Mouse (Mus musculus) liver, adult 2 months (tissue): Measurements from ENCODE around the gene Stk24. TPM values are rescaled to one million over a fixed set of nuclear protein-coding genes. Genes with fewer than 3 reads are reported as not detected.

Source experiments
- DNase-seq: peaks from one replicate; pipeline ENCODE4 v3.0.0-alpha.2; 2011; ENCODE audit warnings: low read depth, low spot score; ENCODE audit errors: extremely low read depth
- H3K27ac ChIP-seq: fragments of 200-500 bp; replicated peaks from 2 replicates; pipeline ENCODE4 v1.5.1; 2012; ENCODE audit warnings: low read depth, mild to moderate bottlenecking, control low read depth, inconsistent platforms, low read length; ENCODE audit not compliant: insufficient read depth
- H3K27me3 ChIP-seq: fragments of 200-500 bp; 2 replicates; pipeline ENCODE4 v1.6.1; 2012; ENCODE audit warnings: mild to moderate bottlenecking, moderate library complexity, low read length, inconsistent platforms; ENCODE audit not compliant: control insufficient read depth, insufficient read depth
- H3K36me3 ChIP-seq: fragments of 200-500 bp; 2 replicates; pipeline ENCODE4 v1.6.1; 2012; ENCODE audit warnings: low read length, inconsistent platforms; ENCODE audit not compliant: control insufficient read depth, insufficient read depth
- H3K4me1 ChIP-seq: fragments of 200-500 bp; 2 replicates; pipeline ENCODE4 v1.6.1; 2011; ENCODE audit warnings: low read length; ENCODE audit not compliant: control insufficient read depth, insufficient read depth
- H3K4me3 ChIP-seq: fragments of 200-500 bp; 2 replicates; pipeline ENCODE4 v1.5.1; 2011; ENCODE audit warnings: low read depth, mild to moderate bottlenecking, control low read depth, low read length, moderate library complexity; ENCODE audit not compliant: insufficient read depth
- H3K79me2 ChIP-seq: fragments of 200-500 bp; 2 replicates; pipeline ENCODE4 v1.6.1; 2012; ENCODE audit warnings: inconsistent platforms, mild to moderate bottlenecking, low read length, moderate library complexity; ENCODE audit not compliant: control insufficient read depth, insufficient read depth
- H3K9ac ChIP-seq: fragments of 200-500 bp; 2 replicates; pipeline ENCODE4 v1.6.1; 2012; ENCODE audit warnings: low read depth, mild to moderate bottlenecking, control low read depth, inconsistent platforms, low read length
- CTCF ChIP-seq: fragments of 200-500 bp; IDR thresholded peaks from 2 replicates; pipeline ENCODE4 v1.5.1; 2011; ENCODE audit warnings: low read depth, low read length, control low read depth
- POLR2A ChIP-seq: fragments of 200-500 bp; IDR thresholded peaks from 2 replicates; pipeline ENCODE4 v1.6.1; 2011; ENCODE audit warnings: low read length, control low read depth; ENCODE audit not compliant: insufficient read depth; ENCODE audit errors: extremely low read depth
- WGBS: fragments of 180-500 bp; shearing (Covaris S2); methylation state at CpG from one replicate; pipeline ENCODE4 v1.1.7; 2018; 5-methylcytosine and 5-hydroxymethylcytosine counted together
- polyA plus RNA-seq: library from polyadenylated mRNA; depleted of rRNA; stranded (reverse); fragments of >200 nt; gene quantifications from 2 replicates; pipeline ENCODE4 v1.2.3, GENCODE M21; 2012
- total RNA-seq: library from RNA; depleted of rRNA; stranded (reverse); fragments of >200 nt; gene quantifications from 2 replicates; pipeline ENCODE4 v1.2.3, GENCODE M21; 2014

Gene Stk24
- total and polyA plus RNA-seq, 2 experiments: 9.3 to 10.1 TPM

GRCm38 (mm10) chr14:121316136-121316535 lies 63.7 kb downstream of the Stk24 start:
- Histone ChIP-seq H3K79me2 (peaks cover 59% of the 10 kb centered on the region), H3K27me3 (no peaks in the 10 kb centered on the region), H3K9ac (no peak overlapping the region), H3K27ac (no peak overlapping the region), H3K4me3 (no peak overlapping the region), H3K4me1 (no peaks in the 10 kb centered on the region; the same call in none of the 2 replicates), H3K36me3 (no peaks in the 10 kb centered on the region)
- TF ChIP-seq POLR2A: no peak
- no peak for TF ChIP-seq CTCF
- 76% methylated on average over 5 of the region's 5 CpGs for WGBS
- peak; percentile 33 for DNase-seq

GRCm38 (mm10) chr14:121314934-121315333 lies 64.9 kb downstream of the Stk24 start:
- Histone ChIP-seq H3K36me3 (no peaks in the 10 kb centered on the region), H3K4me1 (peaks cover 8% of the 10 kb centered on the region), H3K9ac (no peak overlapping the region), H3K27ac (no peak overlapping the region), H3K4me3 (no peak overlapping the region), H3K79me2 (peaks cover 65% of the 10 kb centered on the region), H3K27me3 (no peaks in the 10 kb centered on the region)
- DNase-seq: no peak
- TF ChIP-seq CTCF (no peak), POLR2A (no peak)
- WGBS: 68% methylated on average over 3 of the region's 3 CpGs

- Histone ChIP-seq H3K4me1 (peaks cover 8% of the 10 kb centered on the region), H3K36me3 (no peaks in the 10 kb centered on the region), H3K4me3 (no peak overlapping the region), H3K9ac (no peak overlapping the region), H3K27ac (no peak overlapping the region), H3K27me3 (no peaks in the 10 kb centered on the region), H3K79me2 (peaks cover 71% of the 10 kb centered on the region)
- TF ChIP-seq CTCF (no peak), POLR2A (no peak)
- DNase-seq: no peak
- 94% methylated on average over 10 of the region's 10 CpGs for WGBS
These were observed 66.5 kb downstream of the Stk24 start for GRCm38 (mm10) chr14:121313283-121313682.

GRCm38 (mm10) chr14:121311083-121311482 lies 68.7 kb downstream of the Stk24 start:
- peaks cover 8% of the 10 kb centered on the region for H3K4me1 ChIP-seq

DNA sequence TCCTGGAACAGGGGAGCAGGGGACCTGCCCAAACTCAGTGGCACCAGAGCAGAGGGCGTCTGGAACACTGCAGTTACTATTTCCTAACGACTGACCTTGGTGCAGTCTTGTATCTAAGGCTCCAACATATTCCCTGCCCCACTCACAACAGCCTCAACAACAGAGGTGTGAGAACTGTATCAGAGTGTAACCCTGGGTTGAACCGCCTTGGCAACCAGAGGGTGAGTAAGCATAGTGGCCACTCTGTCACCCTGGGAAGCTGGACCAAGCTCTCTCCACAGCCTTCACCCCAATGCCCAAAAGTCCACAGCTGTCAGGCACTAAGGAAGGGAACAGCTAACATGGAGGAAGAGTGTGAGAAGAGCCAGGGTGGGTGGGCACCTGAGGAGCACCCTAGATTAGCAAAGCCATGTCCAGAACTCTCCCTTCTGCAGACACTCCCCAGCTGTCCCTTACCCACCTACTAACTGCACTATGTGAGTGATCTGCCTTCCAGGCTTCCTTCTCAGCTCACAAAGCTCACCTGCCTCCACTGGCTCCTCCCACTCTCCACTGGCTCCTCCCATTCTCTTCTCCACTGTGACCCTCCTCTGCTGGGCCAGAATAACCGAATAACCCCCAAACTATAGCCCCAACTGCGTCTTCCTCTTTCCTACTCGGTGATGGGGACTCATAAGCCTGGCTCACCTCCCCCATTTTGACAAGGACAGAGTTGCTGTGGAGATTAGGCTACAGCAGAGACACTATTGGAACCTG lies 69.3 kb downstream of the Stk24 start:
- Histone ChIP-seq H3K27ac (no peak overlapping the region), H3K4me3 (no peak overlapping the region), H3K27me3 (no peaks in the 10 kb centered on the region), H3K9ac (no peak overlapping the region), H3K79me2 (peaks cover 57% of the 10 kb centered on the region), H3K4me1 (peaks cover 8% of the 10 kb centered on the region), H3K36me3 (no peaks in the 10 kb centered on the region; the same call in 1 of the 2 replicates)
- WGBS: 53% methylated on average over 6 of the region's 6 CpGs
- DNase-seq: peak; percentile 54
- TF ChIP-seq CTCF (no peak), POLR2A (no peak)

More at GRCm38 (mm10) chr14:121311083-121311482, 68.7 kb downstream of the Stk24 start:
- Histone ChIP-seq H3K9ac (no peak overlapping the region), H3K27ac (no peak overlapping the region), H3K27me3 (no peaks in the 10 kb centered on the region), H3K79me2 (peaks cover 62% of the 10 kb centered on the region), H3K4me3 (no peak overlapping the region), H3K36me3 (no peaks in the 10 kb centered on the region; the same call in 1 of the 2 replicates)
- 85% methylated on average over 2 of the region's 2 CpGs for WGBS
- no peak for TF ChIP-seq CTCF
- no peak for TF ChIP-seq POLR2A
- DNase-seq: no peak

- H3K9ac ChIP-seq: no peak overlapping the region
- 44% methylated on average over 3 of the region's 3 CpGs for WGBS
- H3K79me2 ChIP-seq: peaks cover 51% of the 10 kb centered on the region
- H3K36me3 ChIP-seq: no peaks in the 10 kb centered on the region; the same call in 1 of the 2 replicates
- H3K27ac ChIP-seq: no peak overlapping the region
- no peak overlapping the region for H3K4me3 ChIP-seq
- TF ChIP-seq CTCF (no peak), POLR2A (no peak)
- H3K4me1 ChIP-seq: peaks cover 8% of the 10 kb centered on the region
- DNase-seq: peak; percentile 27
- no peaks in the 10 kb centered on the region for H3K27me3 ChIP-seq
These were observed 69.9 kb downstream of the Stk24 start for GRCm38 (mm10) chr14:121309909-121310308.
